Mouse (Mus musculus) stomach, postnatal 0 days (tissue): Measurements from ENCODE around the gene Cers4.

Experiments used
- CTCF ChIP-seq: IDR thresholded peaks from 2 replicates; pipeline ENCODE4 v1.5.1; 2016; ENCODE audit warnings: antibody characterized with exemption, low read depth, mild to moderate bottlenecking, moderate library complexity
- EP300 ChIP-seq: optimal IDR thresholded peaks from 2 replicates; pipeline ENCODE3; 2016; ENCODE audit warnings: antibody characterized with exemption

DNA sequence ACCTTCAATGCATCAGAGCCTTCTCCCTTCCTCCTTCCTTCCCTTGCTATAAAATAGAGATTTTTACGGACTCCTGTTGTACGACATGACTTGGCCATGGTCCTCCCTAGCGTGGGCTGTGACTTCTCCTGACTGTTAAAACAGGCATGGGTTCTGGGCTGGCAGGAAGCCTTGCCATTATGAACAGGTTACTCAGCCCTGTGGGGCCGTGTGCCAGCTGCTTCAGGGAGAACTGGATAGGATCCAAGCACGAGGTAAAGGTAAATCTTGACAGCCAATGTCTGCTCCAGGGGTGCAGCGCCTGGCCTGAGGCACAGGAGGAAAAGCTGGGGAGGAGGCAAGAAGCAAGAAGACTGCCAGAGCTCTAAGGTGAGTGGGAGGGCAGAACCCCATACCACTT, 9.5 kb upstream of the Cers4 start:
- TF ChIP-seq EP300 (no peak), CTCF (no peak)
